Mouse (Mus musculus) forebrain, embryonic 10.5 days (tissue): ENCODE data around the gene Atp6v0a2. TPM values are rescaled to one million over a fixed set of nuclear protein-coding genes. Genes with fewer than 3 reads are reported as not detected.

ENCODE experiments used
- DNase-seq: peaks from one replicate; pipeline ENCODE4 v3.0.0-alpha.2; 2017; ENCODE audit warnings: low spot score; ENCODE audit errors: extremely low spot score
- H3K27ac ChIP-seq: fragments of 300-500 bp; sonication (generic); 2 replicates; pipeline ENCODE4 v1.5.1; 2016; ENCODE audit warnings: mild to moderate bottlenecking
- H3K27me3 ChIP-seq: fragments of 300-500 bp; sonication (generic); 2 replicates; pipeline ENCODE4 v1.6.1; 2016; ENCODE audit warnings: mild to moderate bottlenecking; ENCODE audit not compliant: poor library complexity, severe bottlenecking
- H3K36me3 ChIP-seq: fragments of 300-500 bp; sonication (generic); replicated peaks from 2 replicates; pipeline ENCODE4 v1.6.1; 2016; ENCODE audit warnings: mild to moderate bottlenecking, moderate library complexity
- H3K4me1 ChIP-seq: fragments of 300-500 bp; sonication (generic); 2 replicates; pipeline ENCODE4 v1.6.1; 2016
- H3K4me3 ChIP-seq: fragments of 300-500 bp; sonication (generic); 2 replicates; pipeline ENCODE4 v1.5.1; 2016; ENCODE audit warnings: mild to moderate bottlenecking, moderate library complexity
- H3K9me3 ChIP-seq: fragments of 300-500 bp; sonication (generic); 2 replicates; pipeline ENCODE4 v1.6.1; 2016; ENCODE audit warnings: mild to moderate bottlenecking, moderate library complexity
- WGBS: fragments of 180-500 bp; shearing (Covaris S2); methylation state at CpG from one replicate; pipeline ENCODE4 v1.1.7; 2016; 5-methylcytosine and 5-hydroxymethylcytosine counted together
- polyA plus RNA-seq: library from polyadenylated mRNA; unstranded; fragments of >200 nt; fragmentation: Nextera tagmentation; extraction: Ambion mirVana; gene quantifications from 2 replicates; pipeline ENCODE4 v1.2.1, GENCODE M21; 2016

The Atp6v0a2 gene
- polyA plus RNA-seq, 1 experiment from 2014 or later: 45.4 TPM

- H3K36me3 ChIP-seq: peaks cover 98% of the 10 kb centered on the region
- WGBS: 95% methylated on average over 11 of the region's 11 CpGs
- H3K9me3 ChIP-seq: no peaks in the 10 kb centered on the region
- H3K4me3 ChIP-seq: no peak overlapping the region
- no peaks in the 10 kb centered on the region for H3K4me1 ChIP-seq
- H3K27me3 ChIP-seq: no peaks in the 10 kb centered on the region
- DNase-seq: no peak
- H3K27ac ChIP-seq: no peak overlapping the region
These were observed 89.6 kb downstream of the Atp6v0a2 start for GRCm38 (mm10) chr5:124717969-124718368.

GRCm38 (mm10) chr5:124718396-124718795 is 90.0 kb downstream of the Atp6v0a2 start:
- Histone ChIP-seq H3K36me3 (peaks cover 98% of the 10 kb centered on the region), H3K4me3 (no peak overlapping the region), H3K9me3 (no peaks in the 10 kb centered on the region), H3K27ac (no peak overlapping the region), H3K4me1 (no peaks in the 10 kb centered on the region), H3K27me3 (no peaks in the 10 kb centered on the region)
- no peak for DNase-seq
- 93% methylated on average over 7 of the region's 7 CpGs for WGBS

- peaks cover 58% of the 10 kb centered on the region for H3K36me3 ChIP-seq
- WGBS: 94% methylated on average over 6 of the region's 6 CpGs
These were observed 94.7 kb downstream of the Atp6v0a2 start for GRCm38 (mm10) chr5:124723125-124723524.

GRCm38 (mm10) chr5:124724997-124725396 is 96.6 kb downstream of the Atp6v0a2 start, which contains the start of gene Dnah10:
TSS of gene Dnah10 (plus strand) at chr5:124725085.
- peak; percentile 22 for DNase-seq
- Histone ChIP-seq H3K27ac (no peak within 1 kb of the TSS), H3K27me3 (peaks cover 7% of the 10 kb centered on the region), H3K9me3 (no peaks in the 10 kb centered on the region), H3K4me3 (0 out of 2 replicates have a peak within 1 kb of the TSS, but pooled peaks have one; percentile 16), H3K4me1 (peaks cover 16% of the 10 kb centered on the region), H3K36me3 (peaks cover 39% of the 10 kb centered on the region)
- 8% methylated on average over 29 of the region's 29 CpGs for WGBS

More at GRCm38 (mm10) chr5:124723125-124723524, 94.7 kb downstream of the Atp6v0a2 start:
- Histone ChIP-seq H3K9me3 (no peaks in the 10 kb centered on the region), H3K27ac (no peak overlapping the region), H3K27me3 (peaks cover 7% of the 10 kb centered on the region), H3K4me1 (peaks cover 9% of the 10 kb centered on the region), H3K4me3 (no peak overlapping the region)
- DNase-seq: no peak

DNA sequence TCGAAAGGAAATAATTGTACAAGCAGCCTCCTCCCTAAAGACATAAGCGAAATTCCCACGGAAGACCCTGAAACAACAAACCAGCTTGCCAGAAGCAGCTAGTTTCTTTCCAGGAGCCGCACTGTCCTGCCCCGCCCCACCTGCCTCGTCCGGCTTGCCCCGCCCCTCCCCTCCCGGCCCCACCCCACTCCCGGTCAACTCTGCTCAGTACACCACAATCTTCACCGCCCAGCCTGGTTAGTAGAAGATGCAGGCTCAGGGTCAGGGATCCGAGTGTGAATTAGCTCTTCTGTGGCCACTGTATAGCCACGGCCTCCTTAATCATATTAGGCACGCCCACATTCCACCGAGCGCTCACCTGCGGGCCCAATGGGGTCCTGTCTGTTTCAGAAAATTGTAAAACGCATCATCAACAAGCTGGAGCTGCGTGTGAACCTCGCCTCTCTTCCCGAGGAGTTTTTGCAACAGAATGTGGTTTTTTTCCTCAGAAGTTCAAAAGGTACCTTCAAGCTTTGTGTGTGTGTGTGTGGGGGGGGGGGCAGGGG is 101.4 kb downstream of the Atp6v0a2 start:
- Histone ChIP-seq H3K27ac (no peak overlapping the region), H3K4me1 (peaks cover 15% of the 10 kb centered on the region), H3K36me3 (no peaks in the 10 kb centered on the region), H3K27me3 (peaks cover 7% of the 10 kb centered on the region), H3K4me3 (peak overlapping the region; percentile 44), H3K9me3 (no peaks in the 10 kb centered on the region)
- 17% methylated on average over 21 of the region's 21 CpGs for WGBS
- DNase-seq: peak; percentile 19

GRCm38 (mm10) chr5:124733961-124734360 is 105.6 kb downstream of the Atp6v0a2 start:
- no peak overlapping the region for H3K27ac ChIP-seq
- no peak for DNase-seq
- no peaks in the 10 kb centered on the region for H3K9me3 ChIP-seq
- no peaks in the 10 kb centered on the region for H3K27me3 ChIP-seq
- H3K4me3 ChIP-seq: no peak overlapping the region
- 87% methylated on average over 12 of the region's 12 CpGs for WGBS
- H3K36me3 ChIP-seq: no peaks in the 10 kb centered on the region
- peaks cover 9% of the 10 kb centered on the region for H3K4me1 ChIP-seq

GRCm38 (mm10) chr5:124741898-124742599 is 113.7 kb downstream of the Atp6v0a2 start:
- WGBS: 95% methylated on average over 21 of the region's 21 CpGs
- Histone ChIP-seq H3K4me1 (no peaks in the 10 kb centered on the region), H3K27ac (no peak overlapping the region), H3K4me3 (no peak overlapping the region), H3K27me3 (no peaks in the 10 kb centered on the region), H3K9me3 (peaks cover 15% of the 10 kb centered on the region), H3K36me3 (no peaks in the 10 kb centered on the region)
- no peak for DNase-seq

- Histone ChIP-seq H3K27me3 (no peaks in the 10 kb centered on the region), H3K27ac (no peak overlapping the region), H3K4me1 (no peaks in the 10 kb centered on the region), H3K36me3 (no peaks in the 10 kb centered on the region), H3K4me3 (no peak overlapping the region), H3K9me3 (peaks cover 15% of the 10 kb centered on the region)
- no peak for DNase-seq
- 85% methylated on average over 3 of the region's 3 CpGs for WGBS
These were observed 115.5 kb downstream of the Atp6v0a2 start for GRCm38 (mm10) chr5:124743841-124744240.

DNA sequence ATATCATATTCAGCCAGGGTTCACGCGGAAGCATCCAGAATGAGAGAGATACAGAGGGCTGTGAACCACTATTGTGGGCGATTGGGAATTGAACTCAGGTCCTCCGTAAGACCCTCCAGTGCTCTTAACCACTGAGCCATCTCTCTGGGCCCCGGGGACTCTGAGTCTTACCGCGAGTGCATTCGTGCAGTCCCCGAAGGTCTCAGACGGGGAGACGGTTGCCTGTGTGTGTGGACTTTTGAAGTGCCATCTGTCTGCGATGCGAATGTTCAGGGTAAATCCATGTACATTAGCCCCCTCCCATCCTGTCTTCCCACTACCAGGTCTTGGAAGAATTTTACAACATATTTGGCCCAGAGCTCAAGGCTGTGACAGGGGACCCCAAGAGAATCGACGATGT is 117.8 kb downstream of the Atp6v0a2 start:
- H3K36me3 ChIP-seq: no peaks in the 10 kb centered on the region
- no peak for DNase-seq
- no peak overlapping the region for H3K4me3 ChIP-seq
- H3K4me1 ChIP-seq: no peaks in the 10 kb centered on the region
- no peaks in the 10 kb centered on the region for H3K27me3 ChIP-seq
- peaks cover 10% of the 10 kb centered on the region for H3K9me3 ChIP-seq
- WGBS: 90% methylated on average over 15 of the region's 15 CpGs
- no peak overlapping the region for H3K27ac ChIP-seq

GRCm38 (mm10) chr5:124748296-124748695 is 119.9 kb downstream of the Atp6v0a2 start:
- no peaks in the 10 kb centered on the region for H3K36me3 ChIP-seq
- DNase-seq: no peak
- H3K9me3 ChIP-seq: no peaks in the 10 kb centered on the region
- H3K4me1 ChIP-seq: no peaks in the 10 kb centered on the region
- H3K27ac ChIP-seq: no peak overlapping the region
- WGBS: 84% methylated on average over 18 of the region's 18 CpGs
- no peak overlapping the region for H3K4me3 ChIP-seq
- no peaks in the 10 kb centered on the region for H3K27me3 ChIP-seq

DNA sequence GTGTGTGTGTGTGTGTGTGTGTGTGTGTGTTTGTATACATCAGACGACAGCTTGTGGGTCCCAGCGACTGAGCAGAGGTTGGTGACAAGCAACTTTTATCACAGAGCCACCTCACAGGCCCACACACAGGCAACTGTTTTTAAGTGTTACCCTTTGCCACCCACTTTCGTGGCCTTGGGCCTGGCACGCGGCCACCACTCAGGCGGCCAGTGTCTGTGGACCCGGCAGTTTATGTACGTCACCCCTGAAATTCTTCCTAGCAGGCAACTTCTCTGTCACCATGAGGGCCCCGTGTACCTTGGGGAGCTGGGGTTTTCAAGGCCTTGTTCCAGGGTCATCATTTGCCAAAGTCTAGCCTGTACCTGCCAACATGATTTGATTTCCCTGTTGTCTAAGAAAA is 123.3 kb downstream of the Atp6v0a2 start:
- 94% methylated on average over 9 of the region's 9 CpGs for WGBS
- DNase-seq: no peak

DNA sequence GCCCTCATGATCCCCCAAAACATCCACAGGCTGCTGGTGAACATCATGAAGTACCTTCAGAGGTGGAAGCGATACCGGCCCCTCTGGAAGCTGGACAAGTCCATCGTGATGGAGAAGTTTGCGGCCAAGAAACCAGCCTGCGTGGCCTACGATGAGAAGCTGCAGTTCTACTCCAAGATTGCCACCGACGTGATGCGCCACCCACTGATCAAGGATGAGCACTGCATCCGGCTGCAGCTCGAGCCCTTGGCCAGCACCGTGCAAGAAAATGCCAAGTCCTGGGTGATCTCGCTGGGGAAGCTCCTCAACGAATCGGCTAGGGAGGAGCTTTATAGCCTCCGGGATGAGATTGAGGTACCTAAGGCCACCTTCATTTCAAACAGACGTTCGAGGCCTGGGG is 132.6 kb downstream of the Atp6v0a2 start:
- H3K4me3 ChIP-seq: no peak overlapping the region
- H3K4me1 ChIP-seq: no peaks in the 10 kb centered on the region
- 62% methylated on average over 18 of the region's 18 CpGs for WGBS
- peaks cover 5% of the 10 kb centered on the region; the same call in 1 of the 2 replicates for H3K9me3 ChIP-seq
- DNase-seq: no peak
- H3K36me3 ChIP-seq: no peaks in the 10 kb centered on the region
- H3K27ac ChIP-seq: no peak overlapping the region
- no peaks in the 10 kb centered on the region for H3K27me3 ChIP-seq

More for the DNA sequence above, 123.3 kb downstream of the Atp6v0a2 start:
- no peaks in the 10 kb centered on the region for H3K27me3 ChIP-seq
- H3K36me3 ChIP-seq: no peaks in the 10 kb centered on the region
- no peaks in the 10 kb centered on the region for H3K9me3 ChIP-seq
- no peak overlapping the region for H3K27ac ChIP-seq
- H3K4me3 ChIP-seq: no peak overlapping the region
- no peaks in the 10 kb centered on the region for H3K4me1 ChIP-seq

DNA sequence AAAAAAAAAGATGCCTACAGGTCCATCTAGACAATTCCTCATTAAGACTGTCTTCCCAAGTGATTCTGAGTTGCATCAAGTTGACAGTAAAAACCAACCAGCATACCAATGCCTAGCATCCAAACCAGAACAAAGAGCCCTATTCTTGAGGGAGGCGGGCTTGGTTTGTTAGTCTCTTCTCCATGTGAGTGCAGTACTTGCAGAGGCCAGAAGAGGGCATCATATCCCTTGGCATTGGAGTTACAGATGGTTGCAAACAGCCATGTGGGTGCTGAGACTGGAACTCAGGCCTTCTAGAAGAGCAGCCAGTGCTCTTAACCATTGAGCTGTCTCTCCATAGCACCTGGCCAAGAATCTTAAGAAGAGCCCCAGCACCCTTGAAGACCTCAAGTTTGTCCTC is 133.4 kb downstream of the Atp6v0a2 start:
- WGBS: 91% methylated on average over 1 of the region's 1 CpGs
- Histone ChIP-seq H3K36me3 (no peaks in the 10 kb centered on the region), H3K27ac (no peak overlapping the region), H3K4me1 (no peaks in the 10 kb centered on the region), H3K4me3 (no peak overlapping the region), H3K27me3 (no peaks in the 10 kb centered on the region), H3K9me3 (peaks cover 5% of the 10 kb centered on the region; the same call in 1 of the 2 replicates)
- DNase-seq: no peak
